Mouse (Mus musculus): ENCODE data around the gene Nln. TPM values are rescaled to one million over a fixed set of nuclear protein-coding genes. Genes with fewer than 3 reads are reported as not detected.

Nln gene
- total RNA-seq (2023) = 16.9 to 24.5 TPM (median 19.2 TPM) in 4 replicates

DNA sequence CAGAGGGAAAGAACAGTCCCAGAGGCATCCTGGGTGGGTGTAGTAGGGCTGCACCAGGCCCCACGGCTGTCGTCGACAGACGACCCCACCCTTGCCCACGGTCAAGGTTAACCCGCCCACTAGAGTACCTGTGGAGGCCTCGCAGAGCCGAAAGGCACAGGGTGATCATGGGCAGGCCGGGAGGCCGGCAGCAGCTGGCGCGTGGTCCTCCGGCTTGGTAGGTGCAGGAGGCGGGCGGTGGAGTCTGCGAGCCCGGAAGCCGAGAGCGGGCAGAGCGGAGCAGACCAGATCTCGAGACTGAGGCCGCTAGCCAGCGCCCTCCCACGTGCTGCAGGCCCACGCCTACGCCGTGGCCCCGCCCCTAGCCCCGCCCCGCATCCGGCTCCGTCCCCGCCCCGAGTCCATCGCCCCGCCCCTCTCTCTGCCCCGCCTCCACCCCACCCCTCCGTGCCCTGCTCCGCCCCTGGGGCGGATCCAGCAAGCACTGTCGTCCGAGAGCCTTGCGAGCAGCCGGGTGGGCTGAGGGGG lies at the start of gene Nln, which contains the start of gene Sgtb:
Gene Nln, minus strand, starts transcription at position 327 of the 528 bp plus-strand sequence.
Gene Sgtb, plus strand, starts transcription at position 454 of the 528 bp plus-strand sequence.

Other genes with a start within 250 kb of the Nln start
- gene Erbin, start 189.1 kb downstream of the Nln start, total RNA-seq (2023) = 129 to 132 TPM (median 129 TPM) in 4 replicates
- gene Sgtb, start 127 bp upstream of the Nln start, total RNA-seq (2023) = 0.18 to 0.22 TPM in 2 of 4 replicates, not detected in the others
- gene Trappc13, start 68.9 kb upstream of the Nln start, total RNA-seq (2023) = 20.9 to 27.4 TPM (median 24.5 TPM) in 4 replicates
- 11.2 to 15.6 TPM (median 13.6 TPM) in 4 replicates for gene Trim23, start 69.2 kb upstream of the Nln start, total RNA-seq (2023)
- gene Cenpk, start 119.0 kb upstream of the Nln start, total RNA-seq (2023) = 5.0 to 8.2 TPM (median 6.8 TPM) in 4 replicates
- 33.4 to 41.3 TPM (median 38.3 TPM) in 4 replicates for gene Ppwd1, start 119.2 kb upstream of the Nln start, total RNA-seq (2023)
- gene Adamts6, start 178.2 kb upstream of the Nln start, total RNA-seq (2023) = 16.6 to 28.4 TPM (median 21.5 TPM) in 4 replicates